Mouse (Mus musculus): ENCODE results near the gene Cited1.

Cited1 gene

DNA sequence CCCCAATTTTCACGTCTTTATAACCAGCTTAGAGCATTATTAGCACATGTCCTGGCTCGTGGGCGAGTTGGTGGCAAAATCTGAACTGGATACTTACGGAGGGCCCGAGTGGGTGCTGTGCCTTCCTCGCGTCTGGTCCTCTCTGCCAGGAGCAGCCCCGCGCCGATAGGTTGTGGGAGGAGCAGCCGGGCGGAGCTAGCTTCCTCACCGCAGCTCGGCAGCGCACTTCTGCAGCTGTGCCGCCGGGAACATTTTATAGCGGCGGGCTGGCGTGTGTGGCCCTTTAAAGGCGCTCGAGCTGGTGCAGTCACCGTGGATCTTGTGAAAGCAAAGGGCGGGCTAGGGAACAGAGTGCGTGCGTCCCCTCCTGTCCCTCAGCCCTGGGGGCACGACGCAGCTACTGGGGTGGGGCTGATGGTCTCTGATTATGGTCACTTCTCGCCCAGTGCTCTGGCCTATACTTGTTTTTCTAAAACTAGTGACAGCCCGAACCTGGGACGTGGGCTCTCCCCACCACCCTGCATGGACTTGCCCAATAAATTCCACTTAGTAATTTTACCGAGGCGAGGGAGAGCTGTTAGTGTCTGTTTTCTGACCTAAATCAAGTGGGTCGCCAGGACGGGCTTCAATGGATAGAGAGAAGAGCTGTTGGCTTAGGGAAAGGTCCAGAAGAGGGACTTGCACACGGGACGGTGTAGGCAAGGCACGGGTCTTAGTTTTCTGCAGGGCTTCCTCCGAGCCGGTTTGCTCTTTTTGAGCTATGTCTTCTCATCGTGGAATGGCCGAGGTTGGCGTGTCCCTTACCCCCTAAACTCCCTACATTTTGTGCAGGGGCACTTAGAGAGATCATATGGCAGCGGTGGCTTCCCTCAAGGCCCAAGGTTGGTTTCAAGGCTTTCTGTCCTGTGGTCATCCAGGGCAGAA, at the start of gene Cited1:
Gene Cited1, minus strand, starts transcription at position 245 of the 924 bp plus-strand sequence.
- DNase-seq (ENCODE audit: low spot score in 2 of 2), result peak in 1 of 2 experiments; percentile 38

DNA sequence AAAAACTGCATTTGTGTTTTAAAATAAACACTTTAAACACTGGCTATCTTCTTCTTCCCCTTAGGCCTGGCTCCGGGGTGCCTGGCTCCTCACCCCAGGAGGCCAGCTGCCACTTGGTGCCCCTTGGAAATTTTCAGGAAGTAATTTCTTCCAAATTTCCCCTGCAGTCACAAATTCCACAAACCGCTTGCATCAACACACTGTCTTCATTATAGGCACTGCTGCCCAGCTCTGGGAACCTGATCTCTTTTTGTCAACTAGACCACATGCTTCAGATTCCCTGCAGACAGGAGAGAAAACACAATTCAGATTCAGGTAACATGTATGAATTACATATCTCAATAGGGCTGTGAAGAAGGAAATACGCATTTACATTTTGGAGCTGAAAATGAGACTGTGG, 32.9 kb upstream of the Cited1 start:
- DNase-seq (ENCODE audit: low spot score in 2 of 2), result no peak

DNA sequence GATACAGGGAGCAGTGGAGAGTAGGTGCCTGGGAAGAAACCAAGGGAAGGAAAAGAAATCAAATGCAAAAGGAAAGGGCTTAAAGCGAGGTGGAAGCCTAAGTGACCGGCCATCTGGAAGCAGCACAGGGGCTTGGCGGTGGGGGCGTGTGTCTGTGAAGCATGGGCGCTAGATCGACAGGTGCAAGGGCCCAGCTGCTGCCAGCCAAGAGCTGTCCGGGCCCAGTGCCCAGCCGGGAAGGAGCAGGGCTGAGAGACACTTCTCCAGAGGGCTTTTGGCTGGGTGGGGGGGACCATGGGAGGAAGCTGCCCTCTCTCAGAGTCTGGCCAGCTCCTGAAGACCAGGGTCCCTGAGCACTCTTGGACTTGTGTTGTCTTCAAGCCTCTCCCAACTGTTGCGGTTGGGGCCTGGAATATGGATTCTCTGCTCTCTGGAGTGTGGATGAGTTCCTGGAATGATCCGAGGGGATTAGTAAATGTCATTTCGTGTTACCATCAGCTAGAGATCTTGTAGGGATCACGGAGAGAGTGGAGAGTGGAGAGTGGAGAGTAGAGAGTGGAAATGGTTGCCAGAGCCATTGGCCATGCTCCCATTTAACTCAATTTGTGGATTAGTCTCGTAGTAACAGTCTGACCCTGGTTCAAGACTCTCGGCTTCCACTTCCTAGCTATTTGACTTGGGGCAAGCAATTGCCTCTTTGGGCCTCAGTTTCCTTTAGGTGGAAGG, 10.8 kb upstream of the Cited1 start:
- DNase-seq (ENCODE audit: low spot score in 2 of 2), result no peak

DNA sequence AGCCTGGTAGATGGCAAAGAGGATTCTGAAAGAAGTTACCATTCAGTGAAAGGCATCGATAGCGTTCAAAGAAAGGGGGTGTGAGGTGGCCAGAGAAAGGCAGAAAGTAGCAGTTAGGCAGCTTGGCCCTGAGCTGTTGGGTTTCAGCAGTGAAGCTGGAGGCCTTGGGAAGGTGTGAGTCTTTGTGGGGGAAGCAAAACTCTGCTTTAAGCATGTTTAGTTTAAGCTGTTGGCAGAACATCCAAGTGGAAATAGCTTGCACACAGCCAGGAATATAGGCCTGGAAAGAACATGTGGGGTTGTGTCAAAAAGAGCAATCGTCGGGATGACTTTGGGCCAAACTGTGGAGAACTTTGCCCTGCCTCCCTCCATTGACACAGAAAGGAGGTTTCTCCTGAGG, 7.8 kb upstream of the Cited1 start:
- DNase-seq (ENCODE audit: low spot score in 2 of 2), result no peak

DNA sequence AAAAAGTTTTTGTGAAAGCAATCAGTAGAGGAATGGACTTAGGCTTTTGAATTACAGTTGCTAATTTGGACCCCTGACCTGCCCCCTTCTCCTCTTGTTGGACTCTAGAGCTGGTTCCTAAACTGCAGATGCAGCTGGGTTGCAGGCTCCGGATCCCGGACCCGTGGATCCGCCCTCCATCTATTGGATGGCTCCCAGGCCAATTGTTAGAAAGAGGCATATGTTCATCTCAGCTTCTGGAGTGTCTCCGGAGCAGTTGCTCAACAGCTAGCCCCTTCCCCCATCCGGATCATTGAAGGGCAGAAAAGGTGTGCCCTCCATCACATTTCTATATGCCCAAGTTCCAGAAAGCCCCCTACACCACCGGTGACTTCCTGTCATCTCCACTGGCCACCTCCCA, 1.9 kb upstream of the Cited1 start:
- peak in 1 of 2 experiments; percentile 23 for DNase-seq (ENCODE audit: low spot score in 2 of 2)

DNA sequence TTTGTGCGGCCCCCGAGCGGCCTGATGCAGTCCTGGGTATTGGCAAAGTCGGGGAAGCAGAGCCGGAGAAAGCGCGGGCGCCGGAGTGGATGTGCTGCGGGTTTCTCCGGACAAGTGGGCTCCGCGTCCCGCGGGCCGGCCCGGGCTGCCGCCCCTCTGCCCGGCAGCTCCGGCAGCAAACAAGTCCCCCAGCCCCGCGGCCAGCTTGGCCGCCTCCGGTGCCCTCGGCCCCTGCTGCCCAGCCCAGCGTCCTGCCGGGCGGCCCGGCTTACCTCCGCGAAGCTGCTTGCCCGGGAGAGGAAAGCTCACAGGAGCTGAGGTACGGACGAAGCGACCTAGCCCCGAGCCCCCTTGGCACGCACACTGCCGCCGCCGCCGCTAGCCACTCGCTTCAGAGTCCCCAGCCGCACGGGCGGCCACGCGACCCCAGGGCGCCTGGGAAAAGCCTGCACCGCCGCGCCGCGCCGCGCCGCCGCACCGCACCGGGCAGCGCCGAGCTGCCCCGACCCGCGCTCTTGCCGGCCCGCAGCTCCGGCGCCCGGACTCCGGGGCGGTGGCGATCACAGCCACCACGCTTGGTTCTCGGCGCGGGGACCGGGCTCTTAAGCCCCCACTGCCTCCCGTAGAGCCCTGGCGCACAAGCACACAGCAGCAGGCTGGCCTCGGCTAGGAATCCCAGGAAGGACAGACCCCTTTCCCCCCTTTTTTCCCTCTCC, 602 bp downstream of the Cited1 start:
- no peak for DNase-seq (ENCODE audit: low spot score in 2 of 2)

DNA sequence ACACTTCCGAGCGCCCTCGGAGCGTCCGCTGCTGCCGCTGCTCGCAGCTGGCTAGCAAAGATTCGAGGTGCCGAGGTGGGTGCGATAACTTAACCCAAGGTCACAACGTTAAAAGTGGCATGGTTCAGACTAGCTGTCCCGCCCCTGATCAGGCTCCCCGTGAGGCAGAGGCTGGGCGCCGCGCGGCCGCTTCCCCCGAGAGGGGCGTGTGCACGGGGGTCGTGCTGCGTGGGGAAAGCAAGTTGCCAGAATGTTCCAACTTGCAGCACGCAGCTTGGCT, 1.1 kb downstream of the Cited1 start:
- DNase-seq (ENCODE audit: low spot score in 2 of 2), result no peak

DNA sequence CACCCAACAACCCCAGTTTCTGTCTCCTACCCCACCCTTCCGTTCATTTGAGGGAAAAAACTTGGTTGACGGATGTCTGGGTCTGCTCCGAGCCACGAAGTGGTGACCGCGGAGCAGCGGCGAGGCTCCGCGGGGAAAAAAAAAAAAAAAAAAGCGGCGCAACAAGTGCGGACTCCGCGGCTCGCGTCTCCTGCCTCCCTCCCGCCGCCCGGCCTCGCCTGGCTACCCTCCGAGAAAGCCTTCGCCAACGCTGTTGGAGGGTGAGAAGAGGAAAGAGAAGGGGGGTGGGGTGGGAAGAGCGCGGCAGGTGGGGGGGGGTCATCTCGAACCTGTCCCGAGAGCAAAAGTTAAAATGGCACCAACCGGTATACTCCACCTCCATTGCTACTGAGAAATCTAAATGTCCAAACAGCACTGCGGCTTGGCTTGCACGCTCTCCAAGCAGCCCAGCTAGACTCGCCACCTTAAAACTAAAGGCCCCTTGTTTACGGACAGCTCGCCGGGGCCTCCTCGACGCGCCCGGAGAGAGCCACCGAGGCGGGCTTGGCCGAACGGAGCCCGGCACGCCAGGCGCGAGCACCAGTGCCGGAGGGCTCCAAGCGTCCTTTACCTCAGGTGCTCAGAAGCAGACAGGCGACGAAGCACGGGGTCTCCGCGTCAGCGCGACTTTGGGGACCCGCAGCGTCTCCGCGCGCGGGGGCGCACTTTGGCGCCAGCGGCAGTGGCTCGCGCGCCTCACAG, 1.7 kb downstream of the Cited1 start:
- peak in 1 of 2 experiments; percentile 6 for DNase-seq (ENCODE audit: low spot score in 2 of 2)

DNA sequence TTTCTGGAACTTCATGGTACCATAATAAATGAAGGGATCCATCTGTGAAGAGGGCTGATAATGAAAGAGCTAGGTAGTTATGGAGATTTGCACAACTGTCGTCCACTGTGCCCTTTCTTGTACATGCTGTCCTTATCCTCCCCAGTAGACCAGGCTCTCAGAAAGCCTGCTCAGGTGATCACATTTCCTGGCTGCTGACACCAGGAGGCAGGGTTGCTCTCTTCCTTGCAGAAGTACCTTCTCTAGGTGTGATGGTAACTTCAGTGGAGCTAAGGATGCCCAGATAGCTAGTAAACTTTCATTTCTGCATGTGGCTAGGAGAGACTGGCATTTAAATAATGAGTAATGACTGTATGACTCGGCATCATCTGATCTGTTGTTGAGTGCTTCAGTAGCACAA, 7.6 kb downstream of the Cited1 start:
- DNase-seq (ENCODE audit: low spot score in 2 of 2), result no peak

DNA sequence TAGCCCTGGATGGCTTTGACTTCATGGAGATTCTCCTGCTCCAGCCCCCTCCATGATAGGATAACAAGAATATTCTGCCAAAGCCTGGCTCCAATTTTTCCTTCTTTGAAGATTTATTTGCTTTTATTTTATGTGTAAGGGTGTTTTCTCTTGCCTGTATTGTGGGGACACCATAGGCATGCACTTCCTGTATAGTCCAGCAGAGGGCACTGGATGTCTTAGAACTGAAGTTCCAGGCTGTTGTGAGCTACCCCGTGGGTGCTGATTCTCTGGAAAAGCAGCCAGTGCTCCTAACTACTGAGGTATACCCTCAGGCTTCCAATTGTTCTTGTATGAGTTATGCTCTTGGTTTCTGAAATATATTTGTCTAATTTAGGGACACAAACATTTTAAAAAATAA, 32.9 kb downstream of the Cited1 start:
- DNase-seq (ENCODE audit: low spot score in 2 of 2), result peak; percentile 8 to 61

DNA sequence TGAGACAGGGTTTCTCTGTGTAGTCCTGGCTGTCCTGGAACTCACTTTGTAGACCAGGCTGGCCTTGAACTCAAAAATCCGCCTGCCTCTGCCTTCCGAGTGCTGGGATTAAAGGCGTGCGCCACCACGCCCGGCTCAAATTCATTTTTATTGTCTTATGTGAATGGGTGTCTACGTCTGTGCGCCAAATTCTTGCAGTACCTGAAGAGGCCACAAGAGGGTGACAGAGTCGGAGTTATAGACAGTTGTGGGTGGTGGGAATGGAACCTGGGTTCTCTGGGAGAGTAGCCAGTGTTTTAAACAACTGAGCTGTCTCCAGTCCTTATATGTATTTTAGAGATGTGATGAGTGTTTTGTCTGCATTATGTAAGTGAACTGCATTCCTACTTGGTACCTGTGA, 36.6 kb downstream of the Cited1 start:
- DNase-seq (ENCODE audit: low spot score in 2 of 2), result peak; percentile 12 to 54

Data from spleen, postnatal 10 days (tissue).